Mouse (Mus musculus) testis, adult 2 months (tissue): ENCODE results near the gene Erv3.

Experiments used
- CTCF ChIP-seq: fragments of 200-500 bp; IDR thresholded peaks from 2 replicates; pipeline ENCODE4 v1.5.1; 2012; ENCODE audit warnings: low read depth, mild to moderate bottlenecking, inconsistent platforms, low read length, moderate library complexity; ENCODE audit not compliant: control insufficient read depth, insufficient read depth, insufficient replicate concordance
- POLR2A ChIP-seq: fragments of 200-500 bp; IDR thresholded peaks from 2 replicates; pipeline ENCODE4 v1.6.1; 2012; ENCODE audit warnings: low read depth, mild to moderate bottlenecking, inconsistent platforms, low read length, moderate library complexity; ENCODE audit not compliant: control insufficient read depth

DNA sequence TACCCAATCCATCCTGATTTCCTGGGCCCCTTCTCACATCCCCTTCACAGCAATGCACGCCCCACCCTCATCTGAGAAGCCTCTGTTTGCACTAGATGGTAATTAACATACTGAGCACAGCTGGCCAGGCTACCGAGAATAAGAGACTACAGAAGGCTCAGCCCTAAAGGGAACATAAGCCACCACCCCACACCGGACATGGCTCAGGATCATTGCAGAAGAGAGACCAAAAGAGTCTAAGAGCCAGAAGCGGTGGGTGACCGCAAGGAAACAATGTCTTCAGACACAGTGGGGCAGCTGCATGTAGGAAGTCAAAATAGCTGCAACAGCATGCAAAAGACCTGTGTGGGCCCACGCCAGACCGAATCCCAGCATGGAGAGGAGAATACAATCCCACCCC lies 50.7 kb downstream of the Erv3 start:
- TF ChIP-seq POLR2A = no peak
- no peak for TF ChIP-seq CTCF
